Mouse (Mus musculus) forebrain, embryonic 10.5 days (tissue): Measurements from ENCODE around the gene Lgalsl. TPM values are rescaled to one million over a fixed set of nuclear protein-coding genes. Genes with fewer than 3 reads are reported as not detected.

ENCODE experiments used
- DNase-seq: peaks from one replicate; pipeline ENCODE4 v3.0.0-alpha.2; 2017; ENCODE audit warnings: low spot score; ENCODE audit errors: extremely low spot score
- H3K27ac ChIP-seq: fragments of 300-500 bp; sonication (generic); 2 replicates; pipeline ENCODE4 v1.5.1; 2016; ENCODE audit warnings: mild to moderate bottlenecking
- H3K27me3 ChIP-seq: fragments of 300-500 bp; sonication (generic); 2 replicates; pipeline ENCODE4 v1.6.1; 2016; ENCODE audit warnings: mild to moderate bottlenecking; ENCODE audit not compliant: poor library complexity, severe bottlenecking
- H3K36me3 ChIP-seq: fragments of 300-500 bp; sonication (generic); replicated peaks from 2 replicates; pipeline ENCODE4 v1.6.1; 2016; ENCODE audit warnings: mild to moderate bottlenecking, moderate library complexity
- H3K4me1 ChIP-seq: fragments of 300-500 bp; sonication (generic); 2 replicates; pipeline ENCODE4 v1.6.1; 2016
- H3K4me3 ChIP-seq: fragments of 300-500 bp; sonication (generic); 2 replicates; pipeline ENCODE4 v1.5.1; 2016; ENCODE audit warnings: mild to moderate bottlenecking, moderate library complexity
- H3K9me3 ChIP-seq: fragments of 300-500 bp; sonication (generic); 2 replicates; pipeline ENCODE4 v1.6.1; 2016; ENCODE audit warnings: mild to moderate bottlenecking, moderate library complexity
- WGBS: fragments of 180-500 bp; shearing (Covaris S2); methylation state at CpG from one replicate; pipeline ENCODE4 v1.1.7; 2016; 5-methylcytosine and 5-hydroxymethylcytosine counted together
- polyA plus RNA-seq: library from polyadenylated mRNA; unstranded; fragments of >200 nt; fragmentation: Nextera tagmentation; extraction: Ambion mirVana; gene quantifications from 2 replicates; pipeline ENCODE4 v1.2.1, GENCODE M21; 2016

Gene Lgalsl
- 26.5 and 27.2 TPM in 2 replicates for polyA plus RNA-seq

GRCm38 (mm10) chr11:20830686-20831505 lies at the start of gene Lgalsl:
Lgalsl (minus strand) TSS chr11:20831056.
- peaks cover 40% of the 10 kb centered on the region for H3K4me1 ChIP-seq
- peaks cover 35% of the 10 kb centered on the region for H3K36me3 ChIP-seq
- H3K27me3 ChIP-seq: peaks cover 39% of the 10 kb centered on the region
- no peaks in the 10 kb centered on the region for H3K9me3 ChIP-seq
- peak within 1 kb of the TSS; percentile 94 for H3K4me3 ChIP-seq
- peak; percentile 69 for DNase-seq
- under 1% methylated on average over 96 of the region's 102 CpGs for WGBS
- peak within 1 kb of the TSS; percentile 97 for H3K27ac ChIP-seq

- no peak overlapping the region for H3K4me3 ChIP-seq
- no peak for DNase-seq
- WGBS: 95% methylated on average over 5 of the region's 5 CpGs
- H3K27me3 ChIP-seq: no peaks in the 10 kb centered on the region
- H3K9me3 ChIP-seq: no peaks in the 10 kb centered on the region
- peaks cover 3% of the 10 kb centered on the region for H3K4me1 ChIP-seq
- no peak overlapping the region for H3K27ac ChIP-seq
- no peaks in the 10 kb centered on the region for H3K36me3 ChIP-seq
These were observed 47.8 kb upstream of the Lgalsl start for GRCm38 (mm10) chr11:20878644-20879043.

- H3K36me3 ChIP-seq: no peaks in the 10 kb centered on the region
- WGBS: 93% methylated on average over 3 of the region's 3 CpGs
- H3K27me3 ChIP-seq: no peaks in the 10 kb centered on the region
- no peak overlapping the region for H3K27ac ChIP-seq
- H3K4me3 ChIP-seq: no peak overlapping the region
- H3K9me3 ChIP-seq: no peaks in the 10 kb centered on the region
- no peaks in the 10 kb centered on the region for H3K4me1 ChIP-seq
- DNase-seq: no peak
These were observed 46.8 kb upstream of the Lgalsl start for GRCm38 (mm10) chr11:20877578-20878096.

GRCm38 (mm10) chr11:20873386-20873785 lies 42.5 kb upstream of the Lgalsl start:
- Histone ChIP-seq H3K4me1 (no peaks in the 10 kb centered on the region), H3K27me3 (no peaks in the 10 kb centered on the region), H3K9me3 (no peaks in the 10 kb centered on the region), H3K27ac (no peak overlapping the region), H3K4me3 (no peak overlapping the region), H3K36me3 (no peaks in the 10 kb centered on the region)
- WGBS: 77% methylated on average over 5 of the region's 5 CpGs
- no peak for DNase-seq

- 92% methylated on average over 7 of the region's 7 CpGs for WGBS
- Histone ChIP-seq H3K27me3 (no peaks in the 10 kb centered on the region), H3K4me3 (no peak overlapping the region), H3K9me3 (no peaks in the 10 kb centered on the region), H3K4me1 (no peaks in the 10 kb centered on the region), H3K27ac (no peak overlapping the region), H3K36me3 (no peaks in the 10 kb centered on the region)
- no peak for DNase-seq
These were observed 42.1 kb upstream of the Lgalsl start for GRCm38 (mm10) chr11:20872911-20873310.

- no peaks in the 10 kb centered on the region for H3K9me3 ChIP-seq
- no peaks in the 10 kb centered on the region for H3K27me3 ChIP-seq
- no peak overlapping the region for H3K27ac ChIP-seq
- DNase-seq: no peak
- H3K4me3 ChIP-seq: no peak overlapping the region
- 90% methylated on average over 2 of the region's 2 CpGs for WGBS
- H3K36me3 ChIP-seq: no peaks in the 10 kb centered on the region
- no peaks in the 10 kb centered on the region for H3K4me1 ChIP-seq
These were observed 41.6 kb upstream of the Lgalsl start for GRCm38 (mm10) chr11:20872444-20872843.

- Histone ChIP-seq H3K4me1 (no peaks in the 10 kb centered on the region), H3K27me3 (no peaks in the 10 kb centered on the region), H3K4me3 (no peak overlapping the region), H3K27ac (no peak overlapping the region), H3K9me3 (no peaks in the 10 kb centered on the region), H3K36me3 (no peaks in the 10 kb centered on the region)
- DNase-seq: no peak
- 88% methylated on average over 2 of the region's 2 CpGs for WGBS
These were observed 39.1 kb upstream of the Lgalsl start for GRCm38 (mm10) chr11:20869927-20870326.

GRCm38 (mm10) chr11:20865450-20865849 lies 34.6 kb upstream of the Lgalsl start:
- no peak overlapping the region for H3K27ac ChIP-seq
- no peak overlapping the region for H3K4me3 ChIP-seq
- no peaks in the 10 kb centered on the region for H3K27me3 ChIP-seq
- H3K9me3 ChIP-seq: no peaks in the 10 kb centered on the region
- H3K4me1 ChIP-seq: no peaks in the 10 kb centered on the region
- DNase-seq: no peak
- H3K36me3 ChIP-seq: no peaks in the 10 kb centered on the region
- whole genome bisulfite sequencing: 94% methylated on average over 3 of the region's 3 CpGs

GRCm38 (mm10) chr11:20864647-20865046 lies 33.8 kb upstream of the Lgalsl start:
- no peak for DNase-seq
- Histone ChIP-seq H3K36me3 (no peaks in the 10 kb centered on the region), H3K27ac (no peak overlapping the region), H3K9me3 (no peaks in the 10 kb centered on the region), H3K27me3 (no peaks in the 10 kb centered on the region), H3K4me1 (peaks cover 4% of the 10 kb centered on the region), H3K4me3 (no peak overlapping the region)
- WGBS: 84% methylated on average over 6 of the region's 6 CpGs

GRCm38 (mm10) chr11:20862101-20862500 lies 31.2 kb upstream of the Lgalsl start:
- H3K9me3 ChIP-seq: no peaks in the 10 kb centered on the region
- H3K36me3 ChIP-seq: no peaks in the 10 kb centered on the region

GRCm38 (mm10) chr11:20860351-20860750 lies 29.5 kb upstream of the Lgalsl start:
- DNase-seq: no peak
- Histone ChIP-seq H3K9me3 (no peaks in the 10 kb centered on the region), H3K27me3 (no peaks in the 10 kb centered on the region), H3K36me3 (no peaks in the 10 kb centered on the region), H3K27ac (no peak overlapping the region), H3K4me1 (peaks cover 30% of the 10 kb centered on the region), H3K4me3 (no peak overlapping the region)
- 94% methylated on average over 3 of the region's 3 CpGs for WGBS

More at GRCm38 (mm10) chr11:20862101-20862500, 31.2 kb upstream of the Lgalsl start:
- no peaks in the 10 kb centered on the region for H3K27me3 ChIP-seq
- peaks cover 17% of the 10 kb centered on the region for H3K4me1 ChIP-seq
- DNase-seq: no peak
- no peak overlapping the region for H3K4me3 ChIP-seq
- no peak overlapping the region for H3K27ac ChIP-seq
- 86% methylated on average over 5 of the region's 5 CpGs for WGBS

GRCm38 (mm10) chr11:20859858-20860257 lies 29.0 kb upstream of the Lgalsl start:
- Histone ChIP-seq H3K4me1 (peaks cover 32% of the 10 kb centered on the region), H3K4me3 (no peak overlapping the region), H3K9me3 (no peaks in the 10 kb centered on the region), H3K36me3 (no peaks in the 10 kb centered on the region), H3K27me3 (no peaks in the 10 kb centered on the region), H3K27ac (0 out of 2 replicates have a peak overlapping the region, but pooled peaks have one; percentile 17)
- WGBS: 64% methylated on average over 6 of the region's 6 CpGs
- DNase-seq: no peak

GRCm38 (mm10) chr11:20858921-20859668 lies 28.2 kb upstream of the Lgalsl start:
- peaks cover 37% of the 10 kb centered on the region for H3K4me1 ChIP-seq
- H3K27me3 ChIP-seq: no peaks in the 10 kb centered on the region
- H3K27ac ChIP-seq: peak overlapping the region; percentile 31
- no peak for DNase-seq
- H3K9me3 ChIP-seq: no peaks in the 10 kb centered on the region
- WGBS: 36% methylated on average over 9 of the region's 9 CpGs
- H3K4me3 ChIP-seq: no peak overlapping the region
- no peaks in the 10 kb centered on the region for H3K36me3 ChIP-seq
